Mouse (Mus musculus): ENCODE measurements around the gene Defb45.

The Defb45 gene

DNA sequence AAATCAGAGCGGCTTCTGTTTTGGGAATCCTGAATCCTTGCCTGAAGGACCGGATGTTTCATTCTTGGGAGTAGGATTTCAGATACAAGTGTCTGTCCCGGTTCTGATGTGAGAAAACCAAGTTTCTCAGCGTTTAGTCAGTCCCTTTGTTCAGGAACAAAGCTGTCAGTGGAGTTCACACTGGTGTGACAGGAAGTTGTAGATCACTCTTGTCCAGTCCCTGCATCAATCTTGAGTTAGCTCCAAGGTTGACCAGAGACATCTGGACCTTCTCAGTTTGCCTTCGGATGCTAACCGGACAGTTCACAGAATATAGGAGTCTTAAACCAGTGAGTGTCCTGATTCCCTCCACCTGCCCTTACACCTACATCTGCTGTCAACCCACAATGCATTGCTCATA lies 8.5 kb upstream of the Defb45 start:
- no peak for DNase-seq (ENCODE audit: low spot score)

DNA sequence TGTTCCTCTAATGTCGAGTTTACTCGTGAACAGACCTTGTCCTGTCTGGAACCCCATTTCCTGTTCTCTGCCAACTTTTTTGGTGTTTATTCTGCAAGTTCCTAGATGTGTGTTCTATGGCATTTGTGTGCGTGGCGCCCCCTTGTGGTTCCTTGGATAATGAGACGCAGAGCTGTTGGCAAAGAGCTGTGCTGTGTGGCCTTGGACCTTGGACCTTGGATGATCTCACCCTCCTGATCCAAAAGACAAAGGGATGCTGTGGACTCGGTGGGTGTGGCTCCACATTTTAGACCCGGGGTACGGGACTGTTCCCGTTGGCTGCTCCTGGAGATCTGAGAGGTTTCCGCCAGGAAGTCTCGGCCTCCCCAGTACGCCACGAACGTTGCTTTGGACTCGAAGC lies 4.9 kb upstream of the Defb45 start, which contains the start of gene Defb36:
Gene Defb36, plus strand, starts transcription at position 271 of the 400 bp plus-strand sequence.
- no peak for DNase-seq (ENCODE audit: low spot score)

DNA sequence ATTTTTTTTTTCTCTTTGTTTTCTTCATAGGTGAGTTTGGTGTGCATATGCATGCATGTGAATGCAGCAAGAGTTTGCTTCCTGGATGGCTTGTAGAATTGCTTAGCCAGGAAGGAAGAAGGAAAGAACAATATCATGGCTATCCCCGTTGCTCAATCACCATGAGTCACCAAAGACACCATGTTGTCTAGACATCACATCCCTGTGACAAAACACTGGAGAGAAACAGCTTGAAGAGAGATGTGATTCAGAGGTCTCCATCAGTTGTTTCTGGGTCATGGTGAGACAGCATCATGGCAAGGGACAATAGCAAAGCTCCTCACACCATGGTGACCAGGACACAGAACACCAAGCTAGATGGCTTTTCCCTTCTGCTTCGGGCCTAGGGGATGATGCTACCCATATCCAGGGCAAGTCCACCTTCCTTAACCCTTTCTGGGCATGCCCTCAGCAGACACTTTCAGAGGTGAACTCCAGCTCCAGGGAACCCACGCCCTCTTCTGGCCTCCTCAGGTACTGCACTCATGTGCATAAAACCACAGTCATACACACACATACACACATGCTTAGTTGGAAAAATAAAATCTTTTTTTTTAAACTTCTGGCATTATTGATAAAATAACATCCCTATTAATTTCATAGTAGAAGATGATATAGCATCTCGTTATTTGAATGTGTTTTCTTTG lies 2.2 kb upstream of the Defb45 start:
- DNase-seq (ENCODE audit: low spot score) = no peak

DNA sequence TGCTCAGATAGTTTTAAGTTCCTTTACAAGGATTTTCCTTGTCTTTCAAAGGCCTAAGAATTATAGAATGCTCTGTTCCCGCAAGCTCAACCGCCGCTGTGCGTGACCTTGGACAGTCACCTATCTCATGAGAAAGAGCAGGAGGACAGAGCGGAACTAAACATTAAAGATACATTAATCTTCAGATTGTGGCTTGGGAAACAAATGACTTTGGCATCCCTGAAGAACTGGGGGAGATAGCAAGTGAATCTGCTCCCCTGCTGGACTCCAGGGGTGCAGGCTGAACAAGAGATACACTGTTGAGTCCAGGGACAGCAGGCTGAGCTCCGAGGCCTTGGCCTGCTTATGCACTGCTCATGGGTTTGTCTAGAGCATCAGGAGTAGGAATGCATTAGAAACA lies 877 bp upstream of the Defb45 start:
- DNase-seq (ENCODE audit: low spot score) = no peak

DNA sequence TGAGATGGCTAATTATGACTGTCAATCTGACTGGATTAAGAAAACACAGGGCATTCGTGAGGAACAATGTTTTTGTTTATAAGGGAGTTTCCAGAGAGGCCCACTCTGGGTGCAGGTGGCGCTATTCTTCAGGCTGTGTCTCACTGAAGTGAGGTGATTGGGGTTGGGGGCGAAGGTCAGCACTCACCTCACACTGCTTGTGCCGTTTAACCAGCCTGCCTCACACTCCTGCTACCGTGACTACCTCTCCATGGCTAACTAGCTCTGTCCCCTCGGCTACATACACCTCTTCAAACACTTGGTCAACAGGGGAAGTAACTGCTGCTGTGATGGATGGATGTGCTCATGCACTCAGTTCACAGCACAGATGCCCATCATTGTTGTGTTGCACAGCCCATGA lies 10.2 kb downstream of the Defb45 start:
- no peak for DNase-seq (ENCODE audit: low spot score)

DNA sequence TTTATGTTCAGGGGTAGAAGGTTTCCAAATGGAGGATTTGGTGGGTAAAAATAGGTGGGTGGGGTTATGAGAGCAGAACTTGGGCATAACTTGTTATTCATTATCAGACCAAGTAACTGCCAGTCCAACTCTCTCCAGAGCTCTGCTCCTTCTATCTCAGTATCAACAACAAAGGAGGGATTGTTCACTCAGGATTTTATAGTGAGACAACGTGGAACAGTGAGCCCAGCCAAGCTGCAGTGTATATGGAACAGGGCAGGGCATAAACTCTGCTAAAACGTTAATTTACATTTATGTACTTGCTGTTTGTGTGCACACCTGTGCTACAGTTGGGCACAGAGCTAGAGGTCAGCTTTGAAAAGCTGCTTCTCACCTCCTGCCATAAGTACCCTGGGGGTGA lies 10.7 kb downstream of the Defb45 start:
- no peak for DNase-seq (ENCODE audit: low spot score)

DNA sequence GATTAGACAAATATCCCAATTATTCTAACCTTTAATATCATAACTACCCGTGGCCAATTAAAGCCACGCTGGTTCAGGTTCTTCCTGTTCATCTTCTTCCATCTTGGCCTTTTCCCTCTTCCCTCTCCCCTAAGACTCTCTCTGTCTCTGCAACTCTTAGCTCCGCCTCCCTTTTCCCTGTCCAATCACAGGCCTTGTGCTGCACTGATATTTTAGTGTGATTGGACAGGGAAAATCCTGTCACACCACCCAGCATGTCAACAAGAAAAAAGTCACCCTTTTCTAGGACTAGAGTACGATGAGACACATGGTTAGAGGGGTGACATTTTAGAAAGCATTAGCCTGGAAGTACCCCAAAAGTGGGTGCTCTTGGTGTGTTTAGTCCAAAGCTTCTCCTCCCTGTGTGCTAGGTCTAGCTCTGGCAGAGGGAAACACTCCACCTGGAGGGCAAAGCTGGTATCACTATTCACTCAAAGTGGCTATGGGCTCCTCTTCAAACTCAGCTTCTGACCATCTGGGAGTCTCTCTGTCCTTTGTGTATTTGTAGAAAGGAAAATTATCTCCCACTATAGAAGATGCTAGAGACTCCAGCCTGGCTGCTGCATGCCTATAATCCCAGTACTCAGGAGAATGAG lies 12.2 kb downstream of the Defb45 start:
- DNase-seq (ENCODE audit: low spot score) = no peak

DNA sequence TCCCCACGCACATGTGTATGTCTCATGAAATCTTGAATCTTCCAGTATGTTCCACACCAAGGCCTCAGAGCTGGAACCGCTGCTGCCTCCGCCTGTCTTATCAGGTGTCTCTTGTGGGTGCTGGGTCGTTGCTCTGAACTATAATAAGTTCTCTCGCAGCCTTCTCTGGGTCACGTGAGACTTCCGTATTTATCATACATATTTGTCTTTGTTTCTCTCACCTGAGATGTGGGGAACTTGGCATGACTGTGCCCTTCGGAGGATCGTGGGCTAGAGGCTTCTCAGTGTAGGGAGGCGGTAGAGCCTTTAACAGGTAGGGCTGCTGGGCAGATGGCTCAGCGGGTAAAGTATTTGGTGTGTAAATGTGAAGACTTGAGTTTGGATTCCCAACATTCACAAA lies 18.6 kb downstream of the Defb45 start:
- no peak for DNase-seq (ENCODE audit: low spot score)

DNA sequence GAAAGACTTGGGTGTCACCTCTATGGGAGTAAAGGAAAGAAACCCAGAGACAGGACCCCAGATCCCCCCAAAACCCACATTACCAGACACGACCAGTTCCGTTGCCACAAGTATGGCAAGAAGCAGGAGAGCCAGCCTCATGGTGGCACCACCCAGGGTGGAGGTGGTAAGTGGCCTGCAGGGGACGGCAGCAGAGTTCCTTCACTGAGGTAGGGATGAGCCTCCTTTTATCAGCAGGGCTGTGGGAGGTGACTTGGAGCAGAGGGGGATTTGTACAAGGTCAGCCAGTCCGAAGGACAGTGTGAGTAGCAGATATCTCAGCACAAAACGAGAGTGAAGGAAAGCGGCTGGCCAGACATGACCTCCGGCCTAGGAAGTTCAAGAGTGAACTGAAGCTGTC lies 19.1 kb downstream of the Defb45 start, which contains the start of gene Defb19:
Gene Defb19, minus strand, starts transcription at position 206 of the 400 bp plus-strand sequence.
- no peak for DNase-seq (ENCODE audit: low spot score)

DNA sequence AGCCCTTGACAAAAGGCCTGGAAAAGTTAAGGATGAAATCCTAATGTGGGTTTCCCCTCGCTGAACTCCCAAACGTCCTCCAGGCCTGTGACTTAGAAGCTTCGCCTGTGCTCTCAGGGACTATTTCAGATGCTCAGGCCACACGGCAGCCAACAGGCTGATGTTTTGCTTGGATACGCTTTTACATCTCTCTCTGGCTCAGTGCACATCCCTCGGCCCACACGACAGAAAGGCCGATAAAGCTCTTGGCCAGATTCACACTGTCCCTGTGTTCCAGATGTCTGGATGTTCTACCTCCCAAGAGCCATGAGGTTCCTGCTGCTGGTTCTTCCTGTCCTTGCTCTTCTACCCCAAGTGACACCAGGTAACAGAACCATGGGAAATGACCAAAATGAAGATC lies 25.7 kb downstream of the Defb45 start:
- DNase-seq (ENCODE audit: low spot score) = no peak

DNA sequence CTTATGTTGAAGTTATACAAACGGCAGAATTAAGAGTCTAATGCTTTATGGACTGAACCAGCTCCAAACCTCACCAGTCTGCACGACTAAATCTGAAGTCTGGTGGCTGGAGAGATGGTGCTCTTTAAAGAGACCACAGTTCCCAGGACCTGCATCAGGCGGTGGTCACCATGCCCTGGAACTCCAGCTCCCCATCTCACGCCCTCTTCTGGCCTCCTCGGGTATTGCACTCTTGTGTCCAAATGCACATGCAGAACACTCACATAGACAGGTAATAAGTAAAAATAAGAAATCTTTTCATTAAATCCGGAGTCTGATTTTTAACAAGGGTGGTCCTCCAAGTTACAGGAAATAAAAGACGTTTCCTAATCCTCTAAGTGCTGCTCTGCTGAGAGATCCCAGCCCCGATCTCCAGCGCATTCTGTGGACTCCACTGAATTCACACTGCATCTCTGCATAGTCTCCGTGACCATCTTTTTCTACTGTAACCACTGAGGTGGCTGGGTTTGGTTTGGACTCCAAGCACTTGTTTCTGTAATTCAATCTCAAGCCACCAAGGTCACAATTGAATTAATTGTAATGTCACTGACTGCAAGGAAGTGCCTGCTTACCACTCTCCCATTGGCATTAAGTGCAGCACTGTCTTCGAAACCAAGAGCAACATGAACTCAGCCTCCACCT lies 26.9 kb downstream of the Defb45 start, which contains the start of gene Defb21:
Gene Defb21, plus strand, starts transcription at position 631 of the 681 bp plus-strand sequence.
- DNase-seq (ENCODE audit: low spot score) = no peak

DNA sequence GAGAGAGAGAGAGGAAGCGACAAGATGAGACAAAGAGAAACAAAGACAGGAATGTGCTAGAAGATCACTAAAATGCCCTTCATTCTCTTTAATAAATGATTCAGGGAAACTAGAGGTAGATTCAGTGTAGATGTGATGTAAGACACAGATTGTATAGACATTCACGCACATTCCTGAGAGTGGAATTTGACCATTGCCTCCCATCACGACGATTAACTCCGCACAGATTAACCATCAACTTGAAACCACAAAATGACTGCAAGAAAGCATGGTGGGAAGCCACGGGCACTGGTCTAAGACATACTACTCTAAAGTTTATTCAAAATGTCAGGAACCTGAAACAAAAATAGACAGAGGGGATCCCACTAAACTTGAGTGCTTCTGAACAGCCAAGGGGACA lies 28.9 kb downstream of the Defb45 start:
- no peak for DNase-seq (ENCODE audit: low spot score)

DNA sequence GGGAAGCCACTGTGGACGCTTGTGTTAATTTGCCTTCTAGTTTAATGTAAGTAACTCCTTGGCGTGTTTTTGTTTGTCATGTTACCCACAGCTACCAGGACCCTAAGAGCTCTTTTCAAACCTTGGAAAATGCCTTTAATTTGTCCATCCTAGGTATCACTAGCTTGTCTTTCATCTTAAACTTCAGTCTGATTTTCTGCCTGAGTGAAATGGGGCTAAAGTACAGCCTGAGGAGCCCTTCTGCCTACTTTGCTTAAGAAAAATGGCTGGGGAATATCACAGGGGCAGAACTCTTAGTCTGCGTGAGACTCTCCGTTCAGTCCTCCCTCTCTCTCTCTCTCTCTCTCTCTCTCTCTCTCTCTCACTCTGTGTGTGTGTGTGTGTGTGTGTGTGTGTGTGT lies 29.3 kb downstream of the Defb45 start:
- no peak for DNase-seq (ENCODE audit: low spot score)

DNA sequence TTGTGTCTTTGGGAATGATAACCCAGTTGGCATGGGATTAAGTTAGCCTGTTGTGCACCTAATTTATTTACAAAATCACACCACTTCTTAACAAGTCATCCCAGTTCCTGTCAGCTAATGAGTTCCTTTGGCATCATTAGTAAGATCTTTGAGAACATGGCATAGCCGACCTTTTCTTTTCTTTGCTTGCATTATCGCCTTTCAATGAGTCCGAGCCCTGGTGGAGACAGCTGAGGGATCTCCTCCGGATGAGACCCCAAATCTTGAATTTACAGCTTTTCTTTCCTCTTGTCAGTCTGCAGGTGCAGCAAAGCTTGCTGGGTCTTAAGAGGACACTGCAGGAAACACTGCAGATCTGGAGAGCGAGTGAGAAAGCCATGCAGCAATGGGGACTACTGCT lies 30.2 kb downstream of the Defb45 start, which contains the start of gene Gm17416:
Gene Gm17416, plus strand, starts transcription at position 301 of the 400 bp plus-strand sequence.
- DNase-seq (ENCODE audit: low spot score) = no peak

DNA sequence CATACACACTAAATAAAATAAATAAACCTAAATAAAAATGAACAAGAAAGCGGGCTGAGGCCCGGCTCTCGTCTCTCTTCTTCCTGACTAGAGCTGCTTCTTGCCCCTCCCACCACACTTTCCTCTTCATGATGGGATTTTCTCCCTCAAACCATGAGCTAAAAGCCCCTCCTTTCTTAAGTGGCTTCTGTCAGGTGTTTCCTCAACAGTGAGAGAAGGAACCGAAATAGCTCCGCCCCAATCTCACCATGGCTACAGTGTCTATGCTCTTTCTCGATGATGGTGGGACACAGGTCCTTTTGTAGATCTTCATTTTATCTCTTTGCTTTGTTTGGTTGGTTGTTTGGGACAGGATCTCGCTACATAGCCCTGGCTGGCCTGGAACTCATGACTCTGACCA lies 42.5 kb downstream of the Defb45 start:
- no peak for DNase-seq (ENCODE audit: low spot score)

DNA sequence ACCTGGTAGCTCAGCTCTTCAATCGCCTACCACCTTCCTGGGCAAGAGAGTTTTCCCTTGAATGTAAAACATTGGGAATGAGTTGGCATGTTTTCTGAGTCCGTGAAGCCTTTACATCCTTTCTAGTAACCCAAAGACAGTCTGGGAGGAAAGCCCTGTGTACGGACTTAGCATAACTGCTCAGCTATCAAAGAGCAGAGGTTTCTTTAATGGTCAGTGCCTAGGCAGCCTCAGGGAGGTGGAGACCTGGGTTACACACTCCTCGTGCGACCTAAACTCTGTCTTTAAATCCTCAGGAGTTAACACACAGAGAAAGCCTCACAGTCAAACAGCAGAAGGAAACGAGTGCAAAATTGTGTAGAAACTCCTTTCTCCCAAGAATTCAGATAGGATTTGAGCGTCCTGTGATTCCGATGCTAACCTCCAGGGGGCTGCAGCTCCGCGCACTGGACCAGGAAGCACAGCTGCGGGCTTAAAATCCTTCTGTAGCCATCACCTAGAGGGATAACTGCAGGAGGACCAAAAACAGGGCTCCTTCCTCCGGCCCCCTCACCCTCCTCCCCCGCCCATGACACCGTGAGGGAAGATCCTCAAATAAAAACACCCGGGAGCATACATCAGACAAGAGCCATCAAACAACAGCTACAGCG lies 45.3 kb downstream of the Defb45 start:
- peak; percentile 15 for DNase-seq (ENCODE audit: low spot score)

DNA sequence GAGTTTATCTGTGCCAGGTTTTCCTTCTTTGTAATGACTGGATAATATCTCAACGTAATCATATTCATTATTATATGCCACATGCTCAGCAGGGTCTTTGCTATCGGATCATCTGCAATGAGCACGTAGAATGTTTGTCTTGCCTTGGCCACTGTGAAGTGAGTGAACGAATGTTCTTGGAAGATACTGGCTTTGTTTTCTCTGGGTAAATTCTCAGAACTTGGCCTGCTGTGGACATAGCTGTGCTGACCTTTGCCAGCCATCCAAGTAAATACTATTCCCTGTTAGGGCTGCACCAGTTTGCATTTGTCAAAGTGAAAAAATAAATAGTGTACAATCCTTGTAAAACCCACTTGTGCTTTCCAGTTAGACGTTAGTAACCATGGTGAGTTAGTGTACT lies 51.1 kb downstream of the Defb45 start:
- DNase-seq (ENCODE audit: low spot score) = no peak

DNA sequence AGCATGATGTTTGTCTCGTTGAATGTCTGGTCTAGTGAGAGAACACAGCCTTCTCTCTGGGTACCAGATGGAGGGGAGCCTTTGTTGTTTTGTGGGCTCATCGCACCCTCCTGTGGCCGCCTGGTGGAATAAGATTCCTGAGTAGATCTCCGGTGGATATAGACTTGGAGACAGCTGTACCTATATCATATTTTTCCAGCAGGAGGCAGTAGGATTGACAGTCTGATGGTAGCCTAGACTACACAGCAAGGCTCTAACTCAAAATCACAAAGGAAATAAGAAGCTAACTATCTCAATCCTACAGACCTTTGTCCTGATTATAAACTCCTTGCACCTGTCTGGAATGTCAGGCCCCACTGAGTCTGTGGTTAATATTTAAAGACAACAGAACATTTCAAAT lies 54.5 kb downstream of the Defb45 start:
- peak; percentile 12 for DNase-seq (ENCODE audit: low spot score)

DNA sequence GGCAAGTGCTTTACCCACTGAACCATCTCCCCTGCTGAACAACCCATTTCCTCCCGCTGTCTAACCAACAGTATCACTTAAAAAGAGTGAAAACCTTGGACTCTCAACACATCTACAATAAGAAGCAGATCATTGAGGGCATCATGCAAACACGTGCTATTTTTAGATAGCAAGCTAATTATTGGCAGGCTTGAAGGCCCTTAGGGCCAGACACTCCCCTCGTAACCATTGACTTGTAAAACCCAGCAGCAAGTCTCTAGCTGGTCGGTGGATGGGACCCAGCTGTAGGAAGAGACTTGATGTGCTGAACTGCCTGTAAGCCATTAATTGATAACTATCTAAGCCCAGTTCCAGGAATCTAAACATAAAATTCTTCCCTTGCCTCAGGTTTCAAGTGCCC lies 55.7 kb downstream of the Defb45 start:
- DNase-seq (ENCODE audit: low spot score) = peak; percentile 3

Measured in lung, postnatal 25 days (tissue).